Mouse (Mus musculus): ENCODE results near the gene Kcne3.

Gene Kcne3

GRCm38 (mm10) chr7:100233681-100234080, 57.4 kb downstream of the Kcne3 start:
- no peak for ATAC-seq (ENCODE audit: insufficient number of reproducible peaks, low FRiP score, low TSS enrichment)

All from cerebellum, adult (tissue).